Mouse (Mus musculus): ENCODE data around the gene Zdhhc3.

DNA sequence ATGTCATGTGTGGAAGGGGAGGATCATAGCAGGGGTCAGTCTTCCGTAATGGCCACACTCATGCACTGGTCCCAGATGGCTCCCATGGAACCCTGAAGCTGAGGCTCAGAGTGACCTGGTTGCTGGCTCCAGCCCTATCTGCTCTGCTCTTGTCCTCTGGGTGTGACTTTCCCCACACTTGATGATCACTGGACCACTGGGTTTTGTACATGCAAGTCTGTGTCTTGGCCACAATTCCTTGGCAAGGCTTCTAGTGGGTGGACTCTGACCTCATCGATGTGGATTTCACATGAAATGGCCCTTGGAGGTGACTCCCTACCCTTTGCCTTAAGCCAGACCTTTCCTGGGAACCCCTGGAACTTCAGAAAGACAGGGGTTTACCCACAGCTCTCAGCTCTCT lies 40.1 kb upstream of the Zdhhc3 start:
- TF ChIP-seq CTCF (IDR thresholded peaks at IDR 0.05; ENCODE audit: borderline replicate concordance, insufficient read depth, low read length) (no peak), POLR2A (IDR thresholded peaks at IDR 0.05; ENCODE audit: low read depth, low read length) (no peak)
